Mouse (Mus musculus) neural tube, embryonic 14.5 days (tissue): Measurements from ENCODE around the gene Eef1akmt1. TPM values are rescaled to one million over a fixed set of nuclear protein-coding genes. Genes with fewer than 3 reads are reported as not detected.
A peak's percentile ranks its signal among the peaks of the same experiment; 100 is the strongest.

Experiments used
- ATAC-seq: fragments of 200-750 bp; cut with Nextera tagmentation; 2 replicates; pipeline ENCODE4 v1.8.0; 2017; ENCODE audit warnings: low read depth, mild to moderate bottlenecking, moderate TSS enrichment, moderate library complexity
- H3K27ac ChIP-seq: fragments of 300-500 bp; sonication (generic); 2 replicates; pipeline ENCODE4 v1.5.1; 2014; ENCODE audit warnings: low read depth, mild to moderate bottlenecking, control low read depth, low read length, moderate library complexity, mixed read lengths
- H3K27me3 ChIP-seq: fragments of 300-500 bp; sonication (generic); 2 replicates; pipeline ENCODE4 v1.6.1; 2014; ENCODE audit warnings: low read length; ENCODE audit not compliant: control insufficient read depth, insufficient read depth
- H3K36me3 ChIP-seq: fragments of 300-500 bp; sonication (generic); 2 replicates; pipeline ENCODE4 v1.6.1; 2014; ENCODE audit warnings: low read length, mixed read lengths; ENCODE audit not compliant: control insufficient read depth, insufficient read depth
- H3K4me1 ChIP-seq: fragments of 300-500 bp; sonication (generic); 2 replicates; pipeline ENCODE4 v1.6.1; 2014; ENCODE audit warnings: low read length; ENCODE audit not compliant: control insufficient read depth, insufficient read depth
- H3K4me2 ChIP-seq: fragments of 300-500 bp; sonication (generic); 2 replicates; pipeline ENCODE4 v1.6.1; 2014; ENCODE audit warnings: mild to moderate bottlenecking, low read depth, low read length, control low read depth
- H3K4me3 ChIP-seq: fragments of 300-500 bp; sonication (generic); 2 replicates; pipeline ENCODE4 v1.5.1; 2014; ENCODE audit warnings: low read depth, low read length, control low read depth, mixed read lengths
- H3K9ac ChIP-seq: fragments of 300-500 bp; sonication (generic); replicated peaks from 2 replicates; pipeline ENCODE4 v1.6.1; 2014; ENCODE audit warnings: low read depth, mild to moderate bottlenecking, control low read depth, low read length, mixed read lengths
- H3K9me3 ChIP-seq: fragments of 300-500 bp; sonication (generic); 2 replicates; pipeline ENCODE4 v1.6.1; 2016; ENCODE audit warnings: low read length; ENCODE audit not compliant: control insufficient read depth
- WGBS: fragments of 180-500 bp; shearing (Covaris S2); extraction: QIAGEN DNeasy Blood & Tissue Kit; methylation state at CpG from one replicate; pipeline ENCODE4 v1.1.7; 2014; 5-methylcytosine and 5-hydroxymethylcytosine counted together
- polyA plus RNA-seq: library from polyadenylated mRNA; unstranded; fragments of >200 nt; fragmentation: Nextera tagmentation; extraction: Ambion mirVana; gene quantifications from 2 replicates; pipeline ENCODE4 v1.2.1, GENCODE M21; 2014

The Eef1akmt1 gene
- polyA plus RNA-seq, 1 experiment from 2014 or later: 109 TPM

- ATAC-seq: no peak
These were observed 41.5 kb downstream of the Eef1akmt1 start for GRCm38 (mm10) chr14:57529786-57530515.

GRCm38 (mm10) chr14:57529086-57529785 lies 42.2 kb downstream of the Eef1akmt1 start:
- Histone ChIP-seq H3K4me2 (no peak overlapping the region), H3K27ac (no peak overlapping the region), H3K9ac (no peak overlapping the region), H3K4me3 (no peak overlapping the region), H3K4me1 (peaks cover 6% of the 10 kb centered on the region; the same call in 1 of the 2 replicates), H3K27me3 (peaks cover 3% of the 10 kb centered on the region; the same call in 1 of the 2 replicates), H3K9me3 (no peaks in the 10 kb centered on the region), H3K36me3 (no peaks in the 10 kb centered on the region)
- ATAC-seq: no peak
- WGBS: 48% methylated on average over 10 of the region's 10 CpGs

More at GRCm38 (mm10) chr14:57529786-57530515, 41.5 kb downstream of the Eef1akmt1 start:
- Histone ChIP-seq H3K36me3 (no peaks in the 10 kb centered on the region), H3K4me2 (no peak overlapping the region), H3K9me3 (no peaks in the 10 kb centered on the region), H3K4me1 (peaks cover 10% of the 10 kb centered on the region; the same call in 1 of the 2 replicates), H3K27me3 (peaks cover 3% of the 10 kb centered on the region; the same call in 1 of the 2 replicates), H3K27ac (no peak overlapping the region), H3K9ac (no peak overlapping the region), H3K4me3 (no peak overlapping the region)
- 60% methylated on average over 5 of the region's 5 CpGs for WGBS

- H3K4me1 ChIP-seq: peaks cover 6% of the 10 kb centered on the region; the same call in 1 of the 2 replicates
- WGBS: 54% methylated on average over 2 of the region's 2 CpGs
- H3K9me3 ChIP-seq: no peaks in the 10 kb centered on the region
- no peaks in the 10 kb centered on the region for H3K36me3 ChIP-seq
- no peak overlapping the region for H3K4me2 ChIP-seq
- no peak overlapping the region for H3K9ac ChIP-seq
- no peak overlapping the region for H3K4me3 ChIP-seq
- H3K27ac ChIP-seq: no peak overlapping the region
- no peak for ATAC-seq
- peaks cover 9% of the 10 kb centered on the region; the same call in 1 of the 2 replicates for H3K27me3 ChIP-seq
These were observed 43.8 kb downstream of the Eef1akmt1 start for GRCm38 (mm10) chr14:57527598-57527997.

DNA sequence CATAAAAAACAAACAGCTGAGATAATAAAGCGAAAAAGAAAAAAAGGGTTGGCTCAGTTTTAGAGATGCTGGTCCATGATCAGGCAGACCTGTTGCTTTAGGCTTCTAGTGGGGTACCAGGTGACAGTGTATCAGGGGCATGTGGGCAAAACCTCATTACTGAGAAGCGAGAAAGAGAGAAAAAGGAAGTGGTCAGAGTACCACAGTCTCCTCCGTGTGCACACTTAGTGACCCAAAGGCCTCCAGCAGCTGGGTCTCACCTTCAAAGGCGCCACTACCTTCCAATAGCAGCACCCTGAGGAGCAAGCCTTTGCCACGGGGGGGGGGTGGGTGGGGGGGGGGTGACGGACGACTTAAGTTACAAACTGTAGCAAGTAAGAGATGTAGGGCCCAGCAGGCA lies 44.3 kb downstream of the Eef1akmt1 start:
- peaks cover 6% of the 10 kb centered on the region; the same call in 1 of the 2 replicates for H3K4me1 ChIP-seq
- H3K9me3 ChIP-seq: no peaks in the 10 kb centered on the region
- H3K27me3 ChIP-seq: peaks cover 9% of the 10 kb centered on the region; the same call in 1 of the 2 replicates
- no peaks in the 10 kb centered on the region for H3K36me3 ChIP-seq
- no peak overlapping the region for H3K9ac ChIP-seq
- no peak overlapping the region for H3K4me2 ChIP-seq
- no peak overlapping the region for H3K27ac ChIP-seq
- ATAC-seq: no peak
- H3K4me3 ChIP-seq: no peak overlapping the region
- 49% methylated on average over 7 of the region's 7 CpGs for WGBS

DNA sequence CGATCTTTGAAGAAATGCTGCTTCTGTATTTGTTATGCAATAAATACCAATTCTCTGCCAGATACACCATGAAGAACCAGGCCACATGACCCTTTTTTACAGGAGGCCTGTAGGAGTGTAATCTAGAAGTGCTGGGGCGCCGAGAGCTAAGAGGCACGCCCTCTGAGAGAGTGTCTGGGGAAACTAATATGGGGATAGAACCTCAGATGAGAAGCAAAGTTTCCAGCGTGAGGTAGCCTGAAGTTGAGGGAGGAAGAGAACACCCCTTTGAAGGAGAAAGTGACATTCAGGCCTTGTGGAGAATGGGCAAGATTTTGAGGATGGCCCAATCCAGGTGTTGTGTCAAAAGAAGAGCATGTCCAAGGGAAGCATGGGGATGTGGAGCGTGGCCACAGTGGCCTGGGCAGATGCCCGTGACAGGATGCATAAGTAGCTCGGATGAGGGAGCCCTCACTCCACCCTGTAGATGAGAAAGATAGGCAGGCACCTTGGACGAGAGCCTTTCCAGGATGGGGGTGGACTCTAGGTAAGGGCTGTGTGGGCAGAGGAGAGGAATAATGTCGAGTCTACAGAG lies 45.3 kb downstream of the Eef1akmt1 start:
- Histone ChIP-seq H3K27me3 (peaks cover 9% of the 10 kb centered on the region; the same call in 1 of the 2 replicates), H3K4me3 (peak overlapping the region; percentile 72), H3K9ac (no peak overlapping the region), H3K4me1 (peaks cover 6% of the 10 kb centered on the region; the same call in 1 of the 2 replicates), H3K27ac (no peak overlapping the region), H3K9me3 (no peaks in the 10 kb centered on the region), H3K36me3 (no peaks in the 10 kb centered on the region), H3K4me2 (peak overlapping the region; percentile 76)
- 57% methylated on average over 10 of the region's 10 CpGs for WGBS
- ATAC-seq: peak; percentile 36; the same call in 1 of the 2 replicates

DNA sequence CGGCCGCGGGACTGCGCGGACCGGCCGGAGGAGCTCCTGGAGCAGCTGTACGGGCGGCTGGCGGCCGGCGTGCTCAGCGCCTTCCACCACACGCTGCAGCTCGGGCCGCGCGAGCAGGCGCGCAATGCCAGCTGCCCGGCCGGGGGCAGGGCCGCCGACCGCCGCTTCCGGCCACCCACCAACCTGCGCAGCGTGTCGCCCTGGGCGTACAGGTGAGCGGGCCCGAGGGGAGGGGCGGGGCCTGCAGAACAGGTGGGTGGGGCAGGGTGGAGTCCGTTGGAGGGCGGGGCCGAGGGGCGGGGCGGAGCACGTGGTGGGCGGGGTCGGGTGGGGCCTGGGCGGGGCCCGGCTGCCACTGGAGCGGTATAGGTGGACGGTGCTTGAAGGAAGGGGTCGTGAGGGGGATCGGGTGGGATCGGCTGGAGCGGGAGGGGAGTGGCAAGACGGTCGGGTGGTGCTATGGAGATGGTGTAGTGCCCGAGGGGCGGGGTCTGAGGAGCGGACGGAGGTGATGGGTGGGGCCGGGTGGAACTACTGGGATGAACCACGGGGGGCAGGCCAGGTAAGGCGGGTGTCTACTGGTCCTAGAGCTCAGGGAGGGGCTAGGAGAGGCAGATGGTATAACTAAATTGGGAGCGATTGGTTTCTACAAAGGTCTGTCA lies 45.9 kb downstream of the Eef1akmt1 start:
- Histone ChIP-seq H3K4me2 (peak overlapping the region; percentile 76), H3K4me1 (peaks cover 6% of the 10 kb centered on the region; the same call in 1 of the 2 replicates), H3K4me3 (peak overlapping the region; percentile 72), H3K27ac (peak overlapping the region; percentile 48; the same call in 1 of the 2 replicates), H3K9ac (peak overlapping the region; percentile 81), H3K27me3 (peaks cover 9% of the 10 kb centered on the region; the same call in 1 of the 2 replicates), H3K9me3 (no peaks in the 10 kb centered on the region), H3K36me3 (no peaks in the 10 kb centered on the region)
- WGBS: 1% methylated on average over 23 of the region's 60 CpGs
- ATAC-seq: peak; percentile 83

- Histone ChIP-seq H3K4me2 (peak within 1 kb of the TSS; percentile 76), H3K4me3 (peak within 1 kb of the TSS; percentile 72), H3K4me1 (peaks cover 6% of the 10 kb centered on the region; the same call in 1 of the 2 replicates), H3K27ac (peak within 1 kb of the TSS; percentile 48; the same call in 1 of the 2 replicates), H3K9me3 (no peaks in the 10 kb centered on the region), H3K36me3 (no peaks in the 10 kb centered on the region), H3K27me3 (peaks cover 9% of the 10 kb centered on the region; the same call in 1 of the 2 replicates), H3K9ac (peak within 1 kb of the TSS; percentile 81)
- WGBS: under 1% methylated on average over 51 of the region's 104 CpGs
- peak; percentile 60 for ATAC-seq
These were observed 46.6 kb downstream of the Eef1akmt1 start, which contains the start of gene Il17d for GRCm38 (mm10) chr14:57524671-57525387. Gene Il17d (plus strand): TSS chr14:57524777.

DNA sequence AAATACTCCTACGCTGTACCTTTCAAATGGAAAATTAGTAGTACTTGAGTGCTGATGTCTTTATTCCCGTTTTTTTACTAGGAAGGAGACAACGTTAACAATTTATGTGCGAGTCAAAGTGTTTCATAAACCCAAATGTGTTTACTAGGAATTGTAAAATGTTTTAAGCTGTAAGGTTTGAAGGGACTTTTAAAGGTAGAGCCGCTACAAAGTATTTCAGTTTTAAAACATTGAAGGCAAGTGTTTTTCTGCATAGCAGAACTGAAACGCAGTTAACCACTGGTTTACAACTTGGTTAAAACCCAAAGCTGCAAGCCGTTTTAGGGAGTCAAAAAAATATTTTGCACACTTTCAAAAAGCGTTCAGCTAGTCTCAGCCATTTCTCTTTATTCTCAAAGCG lies 47.6 kb downstream of the Eef1akmt1 start:
- Histone ChIP-seq H3K27me3 (peaks cover 9% of the 10 kb centered on the region; the same call in 1 of the 2 replicates), H3K4me2 (no peak overlapping the region), H3K27ac (no peak overlapping the region), H3K36me3 (no peaks in the 10 kb centered on the region), H3K4me1 (peaks cover 6% of the 10 kb centered on the region; the same call in 1 of the 2 replicates), H3K9ac (no peak overlapping the region; the same call in 1 of the 2 replicates), H3K9me3 (no peaks in the 10 kb centered on the region), H3K4me3 (no peak overlapping the region)
- WGBS: 88% methylated on average over 9 of the region's 9 CpGs
- no peak for ATAC-seq
